Mouse (Mus musculus) bone marrow macrophage, adult 2 months (primary cell): ENCODE data around the gene Psrc1. TPM values are rescaled to one million over a fixed set of nuclear protein-coding genes. Genes with fewer than 3 reads are reported as not detected.

ENCODE experiments used
- H3K27ac ChIP-seq: 2 replicates; pipeline ENCODE4 v1.5.1; 2012; ENCODE audit warnings: low read depth, low read length; ENCODE audit not compliant: insufficient read depth
- H3K4me1 ChIP-seq: 2 replicates; pipeline ENCODE4 v1.6.1; 2012; ENCODE audit warnings: low read length; ENCODE audit not compliant: control insufficient read depth, insufficient read depth
- H3K4me3 ChIP-seq: 2 replicates; pipeline ENCODE4 v1.5.1; 2012; ENCODE audit warnings: mild to moderate bottlenecking, low read length, moderate library complexity; ENCODE audit not compliant: insufficient read depth
- CTCF ChIP-seq: IDR thresholded peaks from 2 replicates; pipeline ENCODE4 v1.5.1; 2012; ENCODE audit warnings: low read depth, mild to moderate bottlenecking, low read length, moderate library complexity
- POLR2A ChIP-seq: IDR thresholded peaks from 2 replicates; pipeline ENCODE4 v1.6.1; 2012; ENCODE audit warnings: mild to moderate bottlenecking, low read depth, low read length, borderline replicate concordance
- polyA plus RNA-seq: library from polyadenylated mRNA; stranded (reverse); fragments of >200 nt; gene quantifications from 2 replicates; pipeline ENCODE4 v1.2.4, GENCODE M21; 2012; ENCODE audit not compliant: missing spikeins, insufficient read depth, insufficient read length

Psrc1 gene
- polyA plus RNA-seq, 1 experiment, result 15.3 TPM

DNA sequence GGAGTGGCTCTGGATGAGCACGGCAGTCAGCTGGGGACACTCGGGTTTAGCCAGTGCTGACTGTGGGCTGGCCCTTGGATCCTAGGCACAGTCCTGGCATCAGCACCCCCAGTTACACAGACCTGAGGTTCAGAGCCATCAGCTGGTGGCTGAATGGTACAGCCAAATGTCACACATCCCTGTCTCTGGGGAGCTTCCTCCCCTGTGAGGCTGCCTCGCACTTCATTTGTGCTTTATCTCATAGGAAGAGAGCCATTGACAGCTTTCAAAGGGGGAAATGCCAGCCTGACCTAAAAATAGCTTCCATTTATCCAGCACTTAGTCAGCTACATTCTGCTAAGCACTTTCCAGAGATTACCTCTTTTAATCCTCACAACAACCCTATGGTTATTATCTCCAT is 20.0 kb upstream of the Psrc1 start:
- Histone ChIP-seq H3K27ac (no peak overlapping the region), H3K4me3 (no peak overlapping the region), H3K4me1 (peaks cover 27% of the 10 kb centered on the region)
- no peak for TF ChIP-seq POLR2A
- no peak for TF ChIP-seq CTCF

DNA sequence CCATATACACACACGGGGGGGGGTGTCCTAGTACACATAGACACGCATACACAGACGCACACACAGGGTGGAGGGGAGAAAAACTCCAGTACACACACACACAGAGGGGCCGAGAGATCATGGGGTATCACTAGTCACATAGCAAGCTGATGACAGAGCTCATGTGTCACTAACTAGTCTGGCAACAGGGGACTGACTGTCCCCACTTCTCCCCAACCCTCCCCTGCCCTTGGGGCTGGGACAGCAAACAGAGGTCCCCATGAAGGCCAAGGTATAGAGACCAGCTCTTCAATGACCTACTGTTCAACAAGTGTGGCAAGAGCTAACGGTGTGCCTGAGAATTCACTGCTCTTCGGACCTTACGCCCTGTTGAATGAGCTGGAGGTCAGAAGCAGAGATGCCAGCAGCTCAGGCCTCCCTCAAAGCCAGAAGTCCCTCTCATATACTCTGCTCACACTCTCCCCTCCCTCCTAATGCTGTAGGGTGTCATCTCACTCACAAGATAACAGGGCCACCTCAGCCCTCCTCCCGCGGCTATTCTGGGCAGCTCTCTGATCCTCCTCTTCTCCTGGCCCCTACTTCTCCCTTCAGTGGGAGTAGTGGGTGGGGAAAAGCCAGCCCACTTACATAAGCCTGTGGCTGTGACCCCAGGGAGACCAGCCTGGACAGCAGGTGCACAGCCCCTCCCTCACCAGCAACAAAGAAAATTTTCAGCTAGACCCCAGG is 19.2 kb upstream of the Psrc1 start, which contains the start of gene Mybphl:
Gene Mybphl, plus strand, starts transcription at position 642 of the 726 bp plus-strand sequence.
- peaks cover 27% of the 10 kb centered on the region for H3K4me1 ChIP-seq
- H3K27ac ChIP-seq, result no peak within 1 kb of the TSS
- no peak within 1 kb of the TSS for H3K4me3 ChIP-seq
- TF ChIP-seq POLR2A (no peak), CTCF (no peak)

DNA sequence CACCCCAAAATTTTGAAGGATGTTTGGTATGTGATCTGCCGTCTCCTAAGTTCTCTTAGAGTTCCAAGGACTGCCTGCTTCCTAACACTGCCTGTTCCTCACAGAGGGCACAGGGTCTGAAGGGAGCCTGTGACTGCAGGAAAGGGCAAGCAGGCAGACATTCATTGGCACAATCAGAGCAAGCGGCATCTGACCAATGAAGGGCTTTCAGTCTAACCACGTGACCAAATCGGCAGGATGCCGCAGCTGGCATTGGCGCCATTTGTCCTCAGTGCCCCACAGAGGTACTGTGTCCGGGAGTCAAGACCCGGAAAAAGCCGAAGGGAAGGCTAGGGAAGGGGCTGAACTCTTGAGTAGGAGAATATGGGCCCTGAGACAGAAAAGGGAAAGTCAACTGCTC is 16.5 kb upstream of the Psrc1 start:
- TF ChIP-seq CTCF (no peak), POLR2A (no peak)
- no peak overlapping the region for H3K27ac ChIP-seq
- no peak overlapping the region for H3K4me3 ChIP-seq
- H3K4me1 ChIP-seq, result peaks cover 21% of the 10 kb centered on the region

DNA sequence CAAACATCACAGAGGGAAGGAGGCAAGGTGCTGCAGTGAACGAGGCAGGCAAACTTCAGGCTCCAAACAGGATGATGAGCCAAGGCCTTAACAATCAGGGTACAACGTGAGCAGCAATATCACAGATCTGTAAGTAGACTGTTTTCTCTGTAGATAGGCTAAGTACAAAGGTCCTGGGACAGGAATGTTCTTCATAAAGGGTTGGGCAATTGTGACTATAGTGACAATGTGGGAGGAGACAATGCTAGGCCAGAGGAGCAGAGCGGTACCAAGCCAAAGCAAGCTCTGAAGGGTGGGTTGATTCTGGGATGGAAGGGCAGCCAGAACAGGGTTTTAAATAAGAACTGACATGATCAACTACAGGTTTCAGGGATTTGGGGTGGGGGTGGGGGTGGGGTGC is 15.8 kb upstream of the Psrc1 start:
- TF ChIP-seq POLR2A (no peak), CTCF (no peak)
- no peak overlapping the region for H3K27ac ChIP-seq
- H3K4me3 ChIP-seq, result no peak overlapping the region
- peaks cover 21% of the 10 kb centered on the region for H3K4me1 ChIP-seq

DNA sequence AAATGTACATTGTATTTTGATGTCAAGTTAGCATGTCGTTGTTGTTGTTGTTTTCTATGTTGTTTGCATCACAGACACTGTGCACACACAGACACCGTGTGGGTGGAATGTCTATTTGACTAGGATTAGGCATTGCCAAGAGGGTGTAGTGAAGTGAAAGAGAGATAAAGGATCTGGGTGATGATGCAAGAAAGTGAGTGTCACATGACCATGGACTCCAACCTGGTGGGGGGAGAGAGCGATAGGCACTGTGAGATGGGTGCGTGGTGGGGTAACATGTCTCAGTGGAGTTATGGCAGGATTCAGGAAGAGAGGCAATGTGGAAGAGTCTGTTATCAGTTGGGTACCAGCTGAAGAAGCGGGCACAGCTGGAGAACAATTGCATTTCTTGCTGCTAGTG is 14.9 kb upstream of the Psrc1 start:
- Histone ChIP-seq H3K27ac (no peak overlapping the region), H3K4me3 (no peak overlapping the region), H3K4me1 (peaks cover 15% of the 10 kb centered on the region)
- TF ChIP-seq POLR2A (no peak), CTCF (no peak)

DNA sequence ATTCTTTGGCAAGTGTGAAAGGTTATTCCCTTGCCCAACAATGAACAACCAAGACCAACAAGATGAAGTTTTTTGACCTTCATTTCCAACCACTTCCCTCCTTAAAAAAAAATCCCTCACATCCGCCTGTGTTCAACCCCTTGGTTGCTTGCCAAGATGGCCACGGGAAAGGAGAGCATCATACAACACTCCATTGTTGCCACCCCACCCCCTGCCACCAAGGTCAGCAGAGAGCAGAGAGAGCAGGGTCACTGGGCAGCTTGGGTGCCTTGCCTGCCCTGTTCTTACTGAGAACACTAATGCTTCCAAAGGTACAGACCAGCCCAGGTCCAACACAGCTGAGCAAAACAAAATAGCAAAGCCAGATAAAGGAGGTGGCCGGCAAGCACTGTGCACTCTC is 11.4 kb upstream of the Psrc1 start:
- Histone ChIP-seq H3K4me1 (0 out of 2 replicates have a peak, but pooled peaks cover 2% of the 10 kb centered on the region), H3K27ac (no peak overlapping the region), H3K4me3 (no peak overlapping the region)
- TF ChIP-seq CTCF (no peak), POLR2A (no peak)

DNA sequence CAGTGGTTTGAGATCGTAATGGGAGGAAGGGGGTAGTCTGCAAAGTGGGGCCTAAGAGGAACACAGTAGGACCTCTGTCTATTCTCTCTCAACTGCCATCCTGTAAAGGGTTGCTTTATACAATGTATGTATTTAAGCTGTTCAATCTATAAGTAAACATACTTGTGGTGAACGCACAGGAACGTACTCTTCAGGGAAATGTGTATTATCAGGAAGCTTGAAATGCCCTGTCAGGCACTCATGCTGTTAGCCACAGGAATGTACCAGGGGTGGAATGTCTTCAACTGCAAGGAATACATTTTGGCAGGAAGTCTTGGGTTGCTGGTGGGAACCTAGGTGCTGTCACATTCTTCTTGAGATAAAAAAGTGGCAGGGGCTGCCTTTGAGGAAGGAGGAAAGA is 10.9 kb upstream of the Psrc1 start:
- Histone ChIP-seq H3K4me1 (0 out of 2 replicates have a peak, but pooled peaks cover 2% of the 10 kb centered on the region), H3K27ac (no peak overlapping the region), H3K4me3 (no peak overlapping the region)
- TF ChIP-seq CTCF, result no peak
- no peak for TF ChIP-seq POLR2A

DNA sequence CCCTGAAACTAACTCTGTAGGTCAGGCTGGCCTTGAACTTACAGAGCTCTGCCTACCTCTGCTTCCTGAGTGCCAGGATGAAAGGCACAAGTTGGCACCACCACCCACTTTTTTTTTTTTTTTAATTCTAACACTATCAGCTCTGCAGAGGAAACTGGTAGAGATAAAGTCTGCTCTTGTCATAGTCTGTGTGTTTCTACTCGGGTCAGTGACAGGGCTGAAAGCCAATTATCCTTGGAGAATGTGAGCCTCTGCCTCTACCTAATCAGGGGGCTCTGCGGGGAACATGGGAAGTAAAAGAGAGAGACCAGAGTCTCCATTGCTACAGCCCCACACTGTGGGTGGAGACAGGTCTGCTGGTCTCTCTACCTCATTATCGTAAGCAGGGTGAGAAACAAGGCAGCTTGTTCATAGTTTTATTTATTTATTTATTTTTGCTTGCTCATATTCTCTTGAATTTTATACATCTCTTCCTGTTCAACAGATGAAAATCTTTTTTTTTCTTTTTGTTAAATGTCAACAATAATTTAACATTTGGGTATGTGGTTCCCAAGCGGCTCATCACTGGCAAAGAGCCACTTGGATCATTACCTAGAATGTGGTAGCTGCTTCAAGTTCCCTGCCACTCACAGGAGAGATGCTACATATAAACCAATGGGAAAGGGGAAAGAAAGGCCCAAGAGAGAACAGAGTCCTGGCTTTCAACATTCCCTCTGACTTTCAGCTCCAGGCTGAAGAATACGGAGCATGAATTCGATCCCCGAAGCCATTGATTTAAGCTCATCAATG is 4.6 kb upstream of the Psrc1 start:
- no peak overlapping the region for H3K4me3 ChIP-seq
- no peak overlapping the region for H3K27ac ChIP-seq
- peaks cover 12% of the 10 kb centered on the region for H3K4me1 ChIP-seq
- TF ChIP-seq POLR2A, result no peak
- no peak for TF ChIP-seq CTCF

DNA sequence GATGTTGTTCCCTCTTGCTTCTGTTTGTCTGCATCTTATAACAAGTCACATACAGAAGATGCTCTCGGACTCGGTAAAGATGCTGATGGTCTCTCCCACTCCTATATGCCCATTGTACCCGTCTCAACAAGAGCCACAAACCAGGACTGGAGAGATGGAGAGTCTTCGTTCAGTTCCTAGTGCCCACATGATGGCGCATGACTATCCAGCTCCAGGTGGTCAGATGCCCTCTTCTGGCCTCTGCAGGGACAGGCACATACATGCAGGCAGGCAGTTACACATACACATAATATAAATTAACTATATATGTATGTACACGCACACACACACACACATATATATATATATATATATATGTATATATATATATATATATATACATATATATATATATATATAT is 2.9 kb upstream of the Psrc1 start:
- no peak overlapping the region for H3K4me3 ChIP-seq
- no peak overlapping the region for H3K27ac ChIP-seq
- TF ChIP-seq CTCF (peak; percentile 45), POLR2A (no peak)
- H3K4me1 ChIP-seq, result peaks cover 22% of the 10 kb centered on the region

DNA sequence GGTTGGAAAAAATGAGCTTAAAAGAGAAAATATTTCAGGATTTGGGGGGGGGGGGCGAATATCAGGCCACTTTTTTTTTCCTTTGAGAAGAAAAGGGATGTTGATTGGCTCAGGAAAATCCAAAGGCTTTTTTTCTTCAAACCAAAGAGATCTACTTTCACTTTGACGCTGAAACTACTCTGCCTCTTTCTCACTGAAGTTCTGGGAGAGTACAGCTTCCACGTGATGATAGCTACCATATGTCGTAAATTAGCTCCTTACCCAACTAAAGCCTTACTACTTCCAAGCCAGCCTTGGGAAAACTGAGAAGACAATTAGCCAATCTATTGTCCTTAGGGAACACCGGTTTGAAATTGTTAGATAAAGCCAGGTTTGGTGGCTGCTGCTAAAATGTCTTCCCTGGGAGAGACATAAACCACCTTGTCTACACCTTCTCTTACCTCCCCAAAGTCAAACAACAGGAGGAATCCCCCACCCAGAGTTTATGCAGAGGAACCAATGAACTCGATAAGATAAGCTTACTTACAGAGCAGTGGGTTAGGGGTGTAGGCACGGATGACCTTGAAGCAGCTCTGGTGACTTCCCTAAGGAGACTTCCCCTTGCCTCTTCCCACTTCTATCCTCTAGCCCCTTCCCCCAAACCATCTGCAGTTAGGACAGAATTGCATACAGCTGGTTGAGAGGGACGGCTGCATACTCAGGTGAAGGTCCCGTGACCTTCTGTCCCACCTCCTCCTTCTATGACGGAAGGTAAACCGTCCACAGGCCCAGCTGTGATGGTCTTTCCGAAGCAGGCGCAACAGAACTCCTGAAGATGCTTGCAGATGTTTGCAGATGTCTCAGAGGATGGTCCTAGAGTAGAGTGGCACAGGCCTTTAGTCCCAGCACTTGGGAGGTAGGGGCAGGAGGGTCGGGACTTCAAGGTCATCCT is 1.4 kb upstream of the Psrc1 start:
- H3K27ac ChIP-seq, result peak overlapping the region; percentile 68
- TF ChIP-seq CTCF, result no peak
- TF ChIP-seq POLR2A, result no peak
- peak overlapping the region; percentile 49 for H3K4me3 ChIP-seq
- peaks cover 22% of the 10 kb centered on the region for H3K4me1 ChIP-seq
